Mouse (Mus musculus) liver, embryonic 11.5 days (tissue): ENCODE measurements around the gene Tmem266. TPM values are rescaled to one million over a fixed set of nuclear protein-coding genes. Genes with fewer than 3 reads are reported as not detected.
A peak's percentile ranks its signal among the peaks of the same experiment; 100 is the strongest.

Source experiments
- ATAC-seq: fragments of 200-750 bp; cut with Nextera tagmentation; replicated peaks from 2 replicates; pipeline ENCODE4 v1.8.0; 2017; ENCODE audit warnings: moderate number of reproducible peaks, mild to moderate bottlenecking, moderate TSS enrichment, moderate library complexity; ENCODE audit not compliant: low FRiP score
- DNase-seq: peaks from one replicate; pipeline ENCODE4 v3.0.0-alpha.2; 2017; ENCODE audit warnings: low spot score
- H3K27ac ChIP-seq: fragments of 300-500 bp; sonication (generic); 2 replicates; pipeline ENCODE4 v1.5.1; 2014; ENCODE audit warnings: mild to moderate bottlenecking, low read depth, low read length, control low read depth
- H3K27me3 ChIP-seq: fragments of 300-500 bp; sonication (generic); replicated peaks from 2 replicates; pipeline ENCODE4 v1.6.1; 2014; ENCODE audit warnings: low read length, mixed read lengths; ENCODE audit not compliant: control insufficient read depth, insufficient read depth
- H3K36me3 ChIP-seq: fragments of 300-500 bp; sonication (generic); 2 replicates; pipeline ENCODE4 v1.6.1; 2014; ENCODE audit warnings: mild to moderate bottlenecking, low read length, moderate library complexity, mixed read lengths; ENCODE audit not compliant: control insufficient read depth, insufficient read depth
- H3K4me1 ChIP-seq: fragments of 300-500 bp; sonication (generic); replicated peaks from 2 replicates; pipeline ENCODE4 v1.6.1; 2014; ENCODE audit warnings: low read length, mixed read lengths; ENCODE audit not compliant: control insufficient read depth, insufficient read depth
- H3K4me2 ChIP-seq: fragments of 300-500 bp; sonication (generic); 2 replicates; pipeline ENCODE4 v1.6.1; 2014; ENCODE audit warnings: mild to moderate bottlenecking, control low read depth, moderate library complexity
- H3K4me3 ChIP-seq: fragments of 300-500 bp; sonication (generic); 2 replicates; pipeline ENCODE4 v1.5.1; 2014; ENCODE audit warnings: low read depth, low read length, control low read depth
- H3K9ac ChIP-seq: fragments of 300-500 bp; sonication (generic); 2 replicates; pipeline ENCODE4 v1.6.1; 2014; ENCODE audit warnings: low read depth, low read length, control low read depth
- H3K9me3 ChIP-seq: fragments of 300-500 bp; sonication (generic); 2 replicates; pipeline ENCODE4 v1.6.1; 2016; ENCODE audit warnings: low read length, inconsistent platforms, mixed read lengths; ENCODE audit not compliant: control insufficient read depth
- WGBS: fragments of 180-500 bp; shearing (Covaris S2); extraction: QIAGEN DNeasy Blood & Tissue Kit; methylation state at CpG from one replicate; pipeline ENCODE4 v1.1.7; 2014; 5-methylcytosine and 5-hydroxymethylcytosine counted together
- polyA plus RNA-seq: library from polyadenylated mRNA; unstranded; fragments of >200 nt; fragmentation: Nextera tagmentation; extraction: Ambion mirVana; gene quantifications from 2 replicates; pipeline ENCODE4 v1.2.1, GENCODE M21; 2014

Gene Tmem266
- polyA plus RNA-seq, 1 experiment from 2014 or later, result not detected

- ATAC-seq (no peak), DNase-seq (no peak)
- no peaks in the 10 kb centered on the region for H3K9me3 ChIP-seq
- H3K4me3 ChIP-seq, result no peak overlapping the region
- H3K27ac ChIP-seq, result no peak overlapping the region
- WGBS, result 85% methylated on average over 3 of the region's 3 CpGs
- no peak overlapping the region for H3K9ac ChIP-seq
- no peaks in the 10 kb centered on the region for H3K36me3 ChIP-seq
- no peaks in the 10 kb centered on the region for H3K27me3 ChIP-seq
- no peaks in the 10 kb centered on the region for H3K4me1 ChIP-seq
- no peak overlapping the region for H3K4me2 ChIP-seq
Observed at GRCm38 (mm10) chr9:55421786-55422185, 95.1 kb downstream of the Tmem266 start.

DNA sequence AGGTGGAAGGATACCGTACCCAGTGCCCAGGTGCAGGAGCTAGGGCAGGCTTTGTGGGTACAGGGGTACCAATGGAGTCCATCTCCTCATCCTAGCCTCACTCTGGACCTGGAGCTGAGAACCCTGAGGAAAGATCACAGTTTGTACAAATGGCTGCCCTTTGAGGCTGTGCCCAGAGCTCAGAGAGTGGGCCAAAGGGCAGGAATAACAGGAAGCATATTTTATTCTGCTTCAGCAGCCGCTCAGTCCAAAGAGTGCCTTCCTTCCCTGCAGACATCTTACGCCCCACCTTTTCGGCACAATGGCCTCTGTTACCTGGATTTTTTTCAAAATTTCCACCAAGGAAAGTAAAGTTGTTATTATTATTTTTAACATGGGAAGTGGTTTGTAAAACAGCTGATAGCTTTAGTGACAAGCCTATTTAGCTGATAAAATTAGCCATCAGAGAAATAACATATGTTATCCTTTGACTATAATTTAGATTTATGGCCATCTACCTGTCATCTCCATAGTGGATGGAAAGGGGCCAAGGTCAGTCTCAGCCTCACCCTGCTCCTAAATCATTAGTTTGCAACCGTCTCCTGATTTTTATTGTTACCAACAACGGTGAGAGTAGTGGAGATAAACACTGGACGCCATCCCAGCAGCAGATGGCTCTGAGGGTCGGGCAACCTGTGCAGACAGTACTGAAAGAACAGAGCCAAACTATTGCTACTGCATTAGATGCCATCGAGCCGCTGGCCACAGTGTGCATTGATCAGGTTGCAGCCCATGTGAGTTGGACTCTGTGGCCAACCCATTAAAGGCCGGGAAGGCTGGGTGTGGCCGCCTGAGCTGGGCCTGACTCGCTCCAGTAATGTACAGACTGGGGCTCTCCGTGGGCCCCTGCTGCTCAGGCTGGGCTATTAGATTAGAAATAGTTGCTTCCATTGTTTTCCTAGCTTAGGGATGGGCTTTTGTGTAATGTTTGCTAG is 97.0 kb downstream of the Tmem266 start:
- Histone ChIP-seq H3K4me1 (no peaks in the 10 kb centered on the region), H3K9ac (no peak overlapping the region), H3K4me2 (no peak overlapping the region), H3K9me3 (no peaks in the 10 kb centered on the region), H3K27me3 (no peaks in the 10 kb centered on the region), H3K27ac (no peak overlapping the region), H3K4me3 (no peak overlapping the region), H3K36me3 (no peaks in the 10 kb centered on the region)
- DNase-seq (no peak), ATAC-seq (no peak)
- WGBS, result 73% methylated on average over 14 of the region's 14 CpGs

GRCm38 (mm10) chr9:55425271-55425810 is 98.6 kb downstream of the Tmem266 start:
- Histone ChIP-seq H3K36me3 (no peaks in the 10 kb centered on the region), H3K4me3 (no peak overlapping the region), H3K9ac (no peak overlapping the region), H3K4me2 (no peak overlapping the region), H3K4me1 (0 out of 2 replicates have a peak, but pooled peaks cover 2% of the 10 kb centered on the region), H3K9me3 (no peaks in the 10 kb centered on the region), H3K27ac (no peak overlapping the region), H3K27me3 (no peaks in the 10 kb centered on the region)
- 57% methylated on average over 7 of the region's 7 CpGs for WGBS
- no peak for DNase-seq
- ATAC-seq, result no peak

- WGBS, result 33% methylated on average over 12 of the region's 12 CpGs
- Histone ChIP-seq H3K4me2 (peak overlapping the region; percentile 40), H3K4me1 (0 out of 2 replicates have a peak, but pooled peaks cover 2% of the 10 kb centered on the region), H3K27ac (no peak overlapping the region), H3K36me3 (no peaks in the 10 kb centered on the region), H3K9me3 (no peaks in the 10 kb centered on the region), H3K9ac (no peak overlapping the region), H3K4me3 (no peak overlapping the region), H3K27me3 (no peaks in the 10 kb centered on the region; the same call in 1 of the 2 replicates)
- DNase-seq, result peak; percentile 48
- peak; percentile 76 for ATAC-seq
Observed at GRCm38 (mm10) chr9:55429242-55429975, 102.7 kb downstream of the Tmem266 start.

GRCm38 (mm10) chr9:55430133-55430532 is 103.4 kb downstream of the Tmem266 start:
- WGBS, result 21% methylated on average over 20 of the region's 20 CpGs
- 0 out of 2 replicates have a peak, but pooled peaks cover 2% of the 10 kb centered on the region for H3K4me1 ChIP-seq
- H3K36me3 ChIP-seq, result no peaks in the 10 kb centered on the region
- no peak overlapping the region for H3K4me3 ChIP-seq
- no peak overlapping the region for H3K9ac ChIP-seq
- H3K9me3 ChIP-seq, result no peaks in the 10 kb centered on the region
- no peaks in the 10 kb centered on the region; the same call in 1 of the 2 replicates for H3K27me3 ChIP-seq
- DNase-seq (no peak), ATAC-seq (no peak)
- H3K4me2 ChIP-seq, result peak overlapping the region; percentile 40
- H3K27ac ChIP-seq, result no peak overlapping the region

DNA sequence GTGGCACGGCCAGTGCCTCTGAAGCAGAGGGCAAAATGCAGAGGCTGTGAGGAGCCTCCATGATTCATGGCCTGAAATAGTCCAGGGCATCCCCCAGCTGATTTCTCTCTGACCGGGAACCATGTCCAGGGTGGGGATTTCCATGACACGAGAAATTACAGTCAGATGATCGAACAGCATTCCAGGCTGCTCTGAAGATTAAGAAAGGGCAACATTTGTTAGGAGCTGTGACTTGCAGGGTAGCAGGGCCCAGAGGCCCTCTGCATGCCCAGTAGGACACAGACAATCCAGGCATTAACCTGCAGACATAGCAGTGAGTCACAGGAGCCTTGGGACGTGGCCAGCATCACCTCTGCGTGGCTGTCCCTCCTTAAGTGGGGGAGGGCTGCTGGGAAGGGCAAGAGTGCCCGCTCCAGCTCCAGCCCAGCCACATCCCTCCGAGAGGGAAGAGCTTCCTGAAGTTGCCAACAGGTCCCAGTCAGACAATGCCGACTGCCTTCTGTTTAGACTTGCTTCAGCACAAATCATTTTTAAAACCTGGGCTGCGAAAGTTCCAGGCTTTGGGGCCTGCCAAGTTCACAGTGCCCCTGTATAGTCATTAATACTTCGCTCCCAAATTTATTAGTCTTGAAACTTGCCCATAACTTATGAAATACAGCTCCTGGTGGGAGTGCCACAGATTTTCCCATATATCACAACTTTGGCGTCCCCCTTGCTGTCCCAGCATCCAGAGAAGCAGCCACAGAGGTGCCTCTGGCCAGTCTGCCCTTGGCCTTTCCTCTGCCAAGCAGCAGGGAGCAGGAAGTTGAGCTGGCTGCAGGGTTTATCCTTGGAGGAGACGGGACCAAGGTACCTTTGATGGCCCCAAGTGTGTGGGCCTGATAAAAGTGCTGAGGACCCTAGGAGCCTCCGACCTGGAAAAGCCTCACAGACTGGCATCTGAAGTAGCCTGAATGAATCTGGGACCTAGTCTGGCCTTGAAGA is 105.9 kb downstream of the Tmem266 start:
- no peak overlapping the region for H3K9ac ChIP-seq
- H3K4me1 ChIP-seq, result 0 out of 2 replicates have a peak, but pooled peaks cover 2% of the 10 kb centered on the region
- H3K4me3 ChIP-seq, result no peak overlapping the region
- ATAC-seq (no peak), DNase-seq (no peak)
- no peaks in the 10 kb centered on the region; the same call in 1 of the 2 replicates for H3K27me3 ChIP-seq
- WGBS, result 65% methylated on average over 14 of the region's 14 CpGs
- no peaks in the 10 kb centered on the region for H3K9me3 ChIP-seq
- H3K36me3 ChIP-seq, result no peaks in the 10 kb centered on the region
- H3K27ac ChIP-seq, result no peak overlapping the region
- H3K4me2 ChIP-seq, result no peak overlapping the region

DNA sequence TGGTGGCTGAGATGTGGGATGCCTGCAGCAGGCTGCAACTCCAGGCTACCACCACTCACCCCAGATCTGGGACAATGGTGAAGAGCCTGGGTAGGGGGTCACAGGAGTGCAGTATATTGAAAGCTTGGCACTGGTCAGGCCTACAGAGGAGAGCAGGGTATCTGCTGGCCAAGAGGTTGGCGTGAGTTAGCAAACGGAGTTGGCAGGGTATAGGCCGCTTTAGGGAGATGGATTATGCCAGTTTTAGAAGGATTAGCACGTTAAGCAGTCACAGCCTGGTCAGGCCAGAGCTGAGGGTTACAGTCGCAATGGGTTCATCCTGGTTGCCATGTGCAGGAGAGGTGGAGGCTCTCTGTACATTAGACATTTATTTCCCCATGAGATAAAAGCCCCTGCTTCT is 107.2 kb downstream of the Tmem266 start:
- Histone ChIP-seq H3K9ac (no peak overlapping the region), H3K27me3 (no peaks in the 10 kb centered on the region; the same call in 1 of the 2 replicates), H3K4me2 (no peak overlapping the region), H3K4me1 (0 out of 2 replicates have a peak, but pooled peaks cover 2% of the 10 kb centered on the region), H3K9me3 (no peaks in the 10 kb centered on the region), H3K27ac (no peak overlapping the region), H3K36me3 (no peaks in the 10 kb centered on the region), H3K4me3 (no peak overlapping the region)
- WGBS, result 88% methylated on average over 5 of the region's 5 CpGs
- ATAC-seq, result no peak
- no peak for DNase-seq
